Mouse (Mus musculus): ENCODE results near the gene Itih3.
A peak's percentile ranks its signal among the peaks of the same experiment; 100 is the strongest.

Gene Itih3

DNA sequence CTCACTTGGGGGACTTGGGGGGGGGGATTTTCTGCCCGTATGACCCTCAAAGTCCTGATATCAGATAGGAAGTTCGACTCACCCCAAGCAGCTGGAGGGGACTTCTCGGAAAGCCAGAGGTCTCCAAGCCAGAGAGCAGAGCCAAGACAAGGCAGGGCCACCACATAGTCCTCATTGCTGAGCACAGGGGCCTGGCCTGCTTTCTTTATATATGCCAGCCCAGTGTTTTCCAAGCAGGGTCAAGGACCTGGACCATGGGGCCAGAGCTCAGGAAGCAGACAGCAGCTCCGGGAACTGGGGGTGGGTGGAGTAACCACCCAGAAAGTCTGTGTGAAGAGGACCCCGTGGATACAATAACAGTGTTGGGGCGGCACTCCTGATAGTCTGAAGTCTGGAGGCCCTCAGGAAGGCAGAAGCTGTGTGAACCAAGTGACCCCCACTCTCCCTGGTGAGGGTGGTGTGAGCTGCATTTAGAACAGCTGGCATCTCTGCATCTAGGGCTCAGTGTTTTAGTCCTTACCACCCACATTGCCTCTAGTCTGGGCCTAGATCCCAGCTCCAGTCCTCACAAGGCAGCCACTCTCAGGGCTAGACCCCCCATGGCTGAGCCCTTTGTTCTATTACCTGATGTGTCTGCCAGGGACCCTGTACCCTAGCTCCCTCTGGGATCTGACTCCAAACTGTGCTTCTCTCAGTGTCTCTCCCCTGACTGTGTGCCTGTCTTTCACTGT is at the start of gene Itih3:
Gene Itih3, minus strand, starts transcription at position 386 of the 731 bp plus-strand sequence.
- no peak for DNase-seq (ENCODE audit: inconsistent ontology term)

DNA sequence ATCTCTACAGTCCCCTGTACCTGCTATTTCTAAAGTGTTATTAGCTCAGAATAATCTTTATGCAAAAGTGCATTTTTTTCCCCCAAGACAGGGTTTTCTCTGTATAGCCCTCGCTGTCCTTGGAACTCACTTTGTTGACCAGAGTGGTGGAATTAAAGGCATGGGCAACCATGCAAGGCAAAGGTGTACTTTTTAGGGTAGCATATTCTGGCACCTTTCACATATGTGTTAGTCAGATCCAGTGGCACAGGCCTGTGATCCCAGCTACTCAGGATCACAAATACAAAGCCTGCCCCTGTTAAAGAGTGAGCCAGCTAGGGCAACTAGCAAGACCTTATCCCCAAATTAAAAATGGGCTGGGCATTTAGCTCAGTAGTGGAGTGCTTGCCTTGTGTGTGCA is 36.8 kb upstream of the Itih3 start:
- no peak for DNase-seq (ENCODE audit: inconsistent ontology term)

DNA sequence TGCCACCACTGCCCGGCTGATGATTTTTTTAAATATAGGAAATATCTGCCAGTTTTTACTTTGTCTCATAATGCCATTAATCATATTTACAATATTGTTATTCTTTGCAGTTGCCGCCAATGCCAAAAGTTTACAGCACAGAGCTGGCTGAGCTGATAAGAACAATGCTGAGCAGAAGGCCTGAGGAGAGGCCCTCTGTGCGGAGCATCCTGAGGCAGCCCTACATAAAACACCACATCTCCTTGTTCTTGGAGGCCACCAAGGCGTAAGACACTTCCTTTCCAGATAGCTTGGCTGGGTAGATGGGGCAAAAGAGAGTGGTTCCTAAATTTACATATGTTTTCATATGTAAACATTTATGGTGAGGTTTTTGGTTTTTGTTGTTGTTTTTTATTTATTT is 35.5 kb upstream of the Itih3 start:
- no peak for DNase-seq (ENCODE audit: inconsistent ontology term)

DNA sequence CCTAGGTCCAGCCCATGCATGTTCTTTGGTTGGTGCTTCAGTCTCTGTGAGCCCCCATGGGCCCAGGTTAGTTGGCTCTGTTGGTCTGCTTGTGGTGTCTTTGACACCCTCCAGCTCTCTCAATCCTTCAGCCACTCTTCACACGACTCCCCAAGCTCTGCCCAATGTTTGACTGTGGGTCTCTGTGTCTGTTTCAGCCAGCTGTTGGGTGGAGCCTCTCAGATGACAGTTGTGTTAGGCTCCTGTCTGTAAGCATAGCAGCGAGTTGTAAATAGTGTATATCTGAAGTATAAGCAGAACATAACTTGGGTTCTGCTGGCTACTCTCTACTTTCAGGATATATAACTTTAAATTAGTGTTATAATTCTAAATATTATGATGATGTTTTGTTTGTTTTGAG is 35.0 kb upstream of the Itih3 start:
- DNase-seq (ENCODE audit: inconsistent ontology term), result no peak

DNA sequence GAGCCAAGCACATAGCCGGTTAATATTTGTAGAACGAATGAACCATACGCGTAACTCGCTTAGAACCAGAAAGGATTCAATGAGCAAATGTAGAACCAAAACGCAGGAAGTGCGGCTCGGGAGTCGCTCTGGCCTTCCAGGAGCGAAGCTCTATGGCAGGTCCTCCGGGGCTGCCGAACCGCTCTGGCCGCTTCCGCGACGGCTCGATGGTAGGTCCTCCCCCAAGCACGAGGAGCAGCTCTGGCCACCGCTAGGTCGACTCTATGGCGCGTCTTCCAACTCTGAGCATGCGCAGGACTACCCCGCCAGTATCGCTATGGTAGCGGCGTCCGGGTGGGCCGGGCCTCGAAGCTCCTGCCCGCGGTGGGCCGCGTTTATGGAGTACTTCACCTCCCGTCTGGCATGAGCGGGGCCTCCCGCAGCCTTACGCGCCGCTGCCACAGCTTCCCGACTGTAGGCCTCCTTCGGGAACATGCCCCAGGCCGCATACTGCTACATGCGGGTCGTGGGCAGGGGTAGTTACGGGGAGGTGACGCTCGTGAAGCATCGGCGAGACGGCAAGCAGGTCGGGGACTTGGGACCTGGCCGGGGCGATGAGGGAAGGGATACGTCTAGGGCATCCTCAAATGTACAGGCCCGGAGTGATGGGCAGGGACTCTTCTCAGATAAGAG is 27.7 kb upstream of the Itih3 start, which contains the start of gene Nek4:
Gene Nek4, plus strand, starts transcription at position 224 of the 672 bp plus-strand sequence.
- peak; percentile 96 for DNase-seq (ENCODE audit: inconsistent ontology term)

DNA sequence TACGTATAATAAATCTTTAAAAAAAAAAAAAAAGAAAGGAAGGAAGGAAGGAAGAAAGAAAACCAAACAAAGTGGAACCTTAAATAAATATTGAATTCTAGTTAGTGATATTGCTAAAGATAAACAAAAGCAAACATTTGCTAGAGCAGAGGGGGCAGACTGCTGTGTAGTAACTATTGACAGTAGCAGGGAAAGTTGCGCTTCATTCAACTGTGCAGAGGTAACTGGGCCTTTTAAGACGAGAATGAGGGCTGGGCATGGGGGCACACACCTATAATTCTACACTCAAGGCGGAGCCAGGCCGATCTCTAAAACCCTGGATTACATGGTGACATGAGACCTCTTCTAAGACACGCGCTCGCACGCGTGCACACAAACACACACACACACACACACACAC is 26.4 kb upstream of the Itih3 start:
- no peak for DNase-seq (ENCODE audit: inconsistent ontology term)

DNA sequence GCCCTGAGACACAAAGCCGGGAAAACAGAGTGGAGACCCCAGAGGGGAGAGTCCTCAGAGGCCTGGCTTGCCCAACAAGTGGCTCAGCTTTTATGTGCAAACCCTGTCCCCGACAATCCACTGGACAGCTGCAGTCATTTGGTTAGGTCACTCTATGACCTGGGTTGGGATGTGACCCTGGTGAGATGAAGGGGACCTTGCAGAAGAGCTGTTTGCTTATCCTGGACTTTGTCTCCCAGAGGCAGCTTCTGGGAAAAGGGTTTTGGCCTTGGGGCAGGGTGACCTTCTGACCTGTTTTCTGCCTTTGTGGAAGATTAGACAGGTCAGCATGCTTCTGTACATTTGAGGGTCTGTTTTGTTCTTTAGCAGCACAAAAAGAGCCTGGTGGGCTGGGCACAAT is 21.2 kb upstream of the Itih3 start:
- no peak for DNase-seq (ENCODE audit: inconsistent ontology term)

DNA sequence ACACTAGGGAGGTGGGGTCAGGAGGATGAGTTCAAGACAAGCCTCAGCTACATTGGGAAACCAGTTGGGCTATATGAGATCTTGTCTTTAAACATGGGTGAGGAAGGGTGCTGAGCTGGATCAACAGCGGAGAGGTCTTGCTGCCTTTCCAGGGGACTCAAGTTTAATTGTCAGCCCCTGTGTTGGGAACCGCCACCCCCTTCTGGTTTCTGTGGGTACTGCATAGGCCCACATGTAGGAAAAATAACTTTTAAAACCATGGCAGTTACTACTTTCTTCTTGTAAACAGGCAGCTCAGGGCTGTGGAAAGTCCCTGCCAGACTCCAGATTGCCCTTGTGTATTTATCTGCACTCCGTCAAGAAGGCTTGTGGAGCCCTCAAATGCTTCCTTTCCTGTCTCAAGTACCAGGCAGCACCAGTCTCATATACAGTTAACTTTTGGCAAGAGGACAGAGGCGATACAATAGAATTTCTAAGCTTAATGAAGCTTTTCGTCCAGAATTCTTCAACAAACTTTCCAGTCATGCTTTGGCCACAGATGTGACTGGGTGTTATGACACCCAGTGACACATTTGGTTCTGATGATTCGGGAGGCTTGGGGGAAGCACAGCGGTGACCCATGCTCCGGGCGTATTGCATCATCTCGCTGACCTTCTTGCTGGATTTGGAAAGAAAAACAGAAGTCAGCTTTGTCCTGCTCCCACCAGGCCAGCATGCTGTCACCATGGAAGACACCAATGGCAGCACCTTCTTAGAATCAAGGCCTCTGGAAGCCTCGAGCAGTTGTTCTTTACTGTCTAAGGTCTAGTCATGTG is 20.5 kb upstream of the Itih3 start:
- DNase-seq (ENCODE audit: inconsistent ontology term), result peak; percentile 51

DNA sequence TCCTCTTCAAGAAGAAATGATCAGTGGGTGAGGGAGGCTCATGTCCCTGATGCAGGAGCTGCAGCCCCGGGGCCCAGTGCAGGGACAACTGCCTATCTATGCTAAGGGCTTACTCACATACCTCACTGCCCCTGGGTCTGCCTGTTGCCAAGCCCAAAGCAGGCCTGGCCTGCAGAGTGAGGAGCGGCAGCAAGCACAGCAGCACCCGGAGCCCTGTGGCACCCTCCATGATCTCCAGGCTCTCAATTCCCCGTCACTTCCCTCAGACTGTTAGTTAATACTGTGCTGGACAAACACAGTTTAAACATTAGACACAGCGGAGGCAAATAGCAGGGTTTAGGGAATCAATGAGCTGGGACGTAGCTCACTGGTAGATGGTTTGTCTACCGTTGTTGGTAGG is 19.5 kb upstream of the Itih3 start, which contains the start of gene Itih1:
Gene Itih1, minus strand, starts transcription at position 252 of the 400 bp plus-strand sequence.
- DNase-seq (ENCODE audit: inconsistent ontology term), result no peak

DNA sequence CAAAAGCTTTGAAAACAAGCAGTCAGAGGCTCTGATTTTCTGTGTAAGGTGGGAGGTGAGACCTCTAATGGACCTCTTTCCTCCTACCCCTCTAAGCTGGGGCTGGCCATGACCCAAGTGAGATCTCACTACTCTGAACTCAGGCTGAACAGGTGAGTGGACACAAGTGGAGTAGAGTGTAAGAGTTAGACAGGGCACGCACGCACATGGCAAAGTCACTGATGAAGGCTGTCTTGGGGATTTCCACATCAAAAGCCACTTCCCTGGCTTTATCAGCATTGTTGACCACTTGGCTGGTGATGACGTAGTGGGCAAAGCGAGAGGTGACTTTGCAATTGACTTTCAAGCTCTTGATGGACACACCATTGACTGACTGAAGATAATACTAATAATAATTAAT is 18.7 kb upstream of the Itih3 start:
- no peak for DNase-seq (ENCODE audit: inconsistent ontology term)

DNA sequence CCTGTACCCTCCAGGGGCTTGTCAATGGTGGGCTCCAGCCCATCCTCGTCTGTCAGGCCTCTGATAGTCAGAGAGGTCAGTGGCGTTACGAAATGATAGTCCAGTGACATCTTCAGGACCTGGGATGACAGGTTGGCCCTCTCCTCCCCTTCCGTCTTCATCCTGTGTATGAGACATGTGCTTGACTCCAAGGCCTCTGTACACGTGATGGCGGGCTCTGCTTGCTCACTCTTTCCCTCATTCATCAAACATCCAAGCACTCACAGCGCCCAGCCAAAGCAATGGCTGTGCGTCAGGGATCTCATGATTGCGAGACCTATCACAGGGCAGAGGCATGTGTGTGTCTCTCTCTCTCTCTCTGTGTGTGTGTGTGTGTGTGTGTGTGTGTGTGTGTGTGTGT is 9.8 kb upstream of the Itih3 start:
- no peak for DNase-seq (ENCODE audit: inconsistent ontology term)

DNA sequence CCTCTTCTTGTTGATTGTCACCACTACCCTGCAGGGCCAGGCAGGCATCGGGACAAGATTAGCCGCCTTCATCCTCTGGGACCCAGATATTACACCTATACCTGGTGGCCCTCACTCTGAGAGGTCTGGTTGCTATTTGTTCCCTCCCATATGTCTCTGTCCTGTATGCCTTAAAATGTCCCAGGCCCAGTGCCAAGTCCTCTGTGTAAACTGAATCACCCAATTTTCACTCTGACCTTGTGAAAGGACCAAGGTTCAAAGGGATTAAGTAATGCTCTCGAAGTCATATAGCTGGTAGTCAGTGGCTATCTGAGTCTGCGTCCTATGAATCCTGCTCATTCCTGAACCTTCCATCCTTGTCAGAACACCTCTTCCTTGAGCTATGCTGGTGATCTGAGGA is 6.8 kb upstream of the Itih3 start:
- no peak for DNase-seq (ENCODE audit: inconsistent ontology term)

DNA sequence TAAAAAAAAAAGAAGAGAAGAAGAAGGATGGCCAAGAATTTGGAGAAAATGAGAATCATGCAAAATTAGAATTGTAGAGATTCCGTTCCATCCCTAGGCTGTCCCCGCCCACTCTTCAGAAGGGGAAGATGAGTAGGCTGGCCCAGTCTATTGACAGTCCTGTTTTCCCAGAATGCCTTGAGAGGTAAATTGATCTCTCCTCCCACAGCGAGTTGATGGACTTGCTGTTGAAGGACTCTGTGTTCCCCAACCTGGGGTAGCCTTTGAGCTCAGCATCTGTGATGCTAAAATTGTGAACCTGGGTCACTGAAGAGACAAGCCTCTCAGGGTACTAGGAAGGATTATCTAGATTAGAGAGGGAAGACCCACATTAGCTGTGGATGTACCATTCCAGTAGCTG is 1.9 kb upstream of the Itih3 start:
- DNase-seq (ENCODE audit: inconsistent ontology term), result no peak

DNA sequence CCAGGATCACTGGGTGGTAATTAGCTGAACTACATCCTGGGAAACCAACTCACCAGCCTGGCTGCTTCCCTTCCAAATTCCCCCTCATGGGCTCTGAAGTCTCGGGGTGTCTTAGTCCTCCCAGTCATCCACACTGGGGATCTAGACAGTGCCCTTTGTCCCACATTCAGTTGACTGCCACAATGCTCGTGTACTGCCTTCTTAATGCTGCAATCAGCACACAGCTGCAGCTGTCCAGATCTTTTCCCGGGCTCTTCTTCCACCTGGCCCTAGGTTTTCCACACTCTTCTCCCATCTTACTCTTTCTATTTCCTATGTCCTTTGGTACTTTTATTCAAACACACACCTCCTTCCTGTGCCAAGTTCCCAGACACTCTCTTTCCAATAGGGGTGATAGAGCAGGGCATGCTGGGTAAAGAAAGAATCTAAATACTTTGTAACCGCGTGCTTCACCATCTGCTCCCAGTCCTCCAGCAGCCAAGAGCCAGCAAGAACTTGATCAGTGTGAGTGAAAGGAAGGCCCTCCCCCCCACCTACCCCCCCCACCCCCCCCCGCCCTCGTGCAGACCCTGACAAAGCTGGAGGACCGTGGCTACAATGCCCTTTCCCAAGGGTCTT is 1.4 kb downstream of the Itih3 start:
- DNase-seq (ENCODE audit: inconsistent ontology term), result no peak

DNA sequence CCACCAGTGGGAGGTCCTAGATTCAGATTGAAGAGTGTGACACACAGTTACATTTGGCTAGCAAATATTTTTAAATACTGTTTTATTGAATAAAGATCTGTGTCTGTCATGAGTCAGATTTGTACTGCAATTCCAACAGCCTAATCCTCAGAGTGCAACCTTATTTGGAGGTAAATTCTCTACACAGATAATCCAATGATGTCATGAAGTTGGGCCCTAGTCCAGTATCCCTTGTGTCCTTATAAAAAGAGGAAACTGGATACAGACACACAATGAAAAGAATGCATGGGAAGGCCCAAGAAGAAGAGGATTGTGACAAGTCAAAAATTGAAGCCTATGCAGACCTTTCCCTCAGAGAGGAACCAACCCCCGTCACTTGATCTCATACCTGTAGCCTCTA is 7.0 kb downstream of the Itih3 start:
- DNase-seq (ENCODE audit: inconsistent ontology term), result peak; percentile 41

DNA sequence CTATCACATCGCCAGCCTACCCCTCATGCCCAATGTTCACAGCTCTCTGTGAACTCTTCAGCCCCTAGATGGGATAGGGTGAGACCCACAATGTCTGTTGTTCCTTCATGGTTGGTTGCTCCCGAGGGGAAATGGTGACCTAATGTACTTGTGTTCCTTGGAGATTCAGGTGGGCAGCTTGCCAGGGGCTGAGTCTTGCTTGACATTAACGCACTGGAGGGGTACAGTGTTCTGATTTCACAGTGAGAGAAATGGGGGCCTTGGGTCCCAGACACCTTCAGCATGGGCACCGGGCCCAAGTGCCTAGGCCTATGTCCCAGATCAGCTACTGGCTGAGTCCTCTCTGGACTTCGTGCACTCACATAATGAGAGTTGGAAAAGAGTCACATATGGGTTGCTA is 10.2 kb downstream of the Itih3 start:
- DNase-seq (ENCODE audit: inconsistent ontology term), result no peak

DNA sequence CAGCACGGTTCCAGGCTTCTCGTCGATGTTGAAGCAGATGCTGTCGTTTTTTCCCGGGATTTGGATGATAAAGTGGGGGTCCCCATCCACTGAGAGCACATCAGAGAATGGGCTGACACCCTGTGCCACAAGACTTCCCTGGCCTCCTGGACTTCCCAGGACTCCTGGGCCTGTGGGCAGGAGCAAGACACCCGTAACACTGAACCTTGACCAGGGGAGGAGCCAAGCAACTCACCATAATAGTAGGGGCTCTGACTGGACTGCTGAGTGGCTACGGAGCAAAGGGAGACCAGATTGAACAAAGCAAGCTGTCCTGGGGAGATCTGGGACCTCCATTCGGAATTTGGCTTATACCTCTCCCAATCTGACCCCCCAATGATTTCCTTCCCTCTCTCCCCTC is 10.9 kb downstream of the Itih3 start:
- DNase-seq (ENCODE audit: inconsistent ontology term), result no peak

DNA sequence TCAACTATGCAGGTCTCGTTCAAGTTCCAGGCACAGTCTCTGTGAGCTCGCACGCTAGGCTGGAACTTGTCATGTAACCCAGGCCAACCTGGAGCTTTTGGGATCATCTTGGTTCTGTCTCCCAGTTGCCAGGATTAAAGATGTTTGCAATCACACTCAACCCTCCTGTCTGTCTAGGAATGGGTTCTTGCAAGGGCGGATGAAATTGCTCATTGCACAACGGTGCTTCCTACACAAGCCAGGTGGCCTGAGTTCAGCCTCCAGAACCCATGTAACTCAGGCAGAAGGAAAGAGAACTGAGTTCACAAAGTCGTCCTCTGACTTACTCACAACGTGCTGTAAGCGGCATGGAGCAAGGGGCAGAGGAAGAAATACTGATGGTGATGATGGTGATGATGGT is 12.4 kb downstream of the Itih3 start:
- no peak for DNase-seq (ENCODE audit: inconsistent ontology term)

DNA sequence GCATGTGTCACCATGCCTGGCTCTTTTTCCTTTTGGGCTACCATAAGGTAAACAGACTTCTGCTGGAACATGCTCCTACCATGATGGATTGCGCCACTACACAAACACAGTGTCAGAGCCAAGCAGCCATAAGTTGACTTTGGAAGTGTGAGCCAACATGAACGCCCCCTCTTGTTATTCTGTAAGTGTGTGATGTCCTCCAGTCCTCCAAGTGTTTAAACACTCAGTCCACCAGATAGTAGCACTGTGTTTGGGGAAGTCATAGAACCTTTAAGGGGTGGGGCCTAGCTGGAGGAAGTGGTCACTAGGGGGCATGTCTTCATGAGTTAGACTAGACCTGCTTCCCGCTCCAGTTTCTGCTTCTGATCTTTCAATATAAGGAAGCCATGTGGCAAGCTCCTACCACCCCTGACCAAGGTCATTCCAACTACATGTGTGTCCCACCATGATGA is 15.7 kb downstream of the Itih3 start:
- no peak for DNase-seq (ENCODE audit: inconsistent ontology term)

DNA sequence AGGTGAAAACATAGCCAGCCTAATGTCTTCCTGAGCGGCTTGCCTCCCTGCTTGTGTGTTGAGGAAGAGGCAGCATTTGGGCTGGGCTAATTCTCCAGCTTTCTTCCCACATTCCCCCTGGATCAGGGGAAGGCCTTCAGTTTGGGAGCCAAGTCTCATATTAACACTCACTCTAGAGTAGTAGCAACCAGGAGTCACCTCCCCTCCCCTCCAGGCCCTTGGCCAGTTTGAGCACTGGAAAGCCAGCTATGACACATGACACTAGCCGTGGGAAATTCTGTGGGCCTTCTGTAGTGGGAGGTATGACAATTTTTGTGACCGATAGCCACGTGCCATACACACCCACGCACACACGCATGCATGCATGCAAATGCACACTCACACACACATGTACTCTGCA is 17.6 kb downstream of the Itih3 start:
- no peak for DNase-seq (ENCODE audit: inconsistent ontology term)

DNA sequence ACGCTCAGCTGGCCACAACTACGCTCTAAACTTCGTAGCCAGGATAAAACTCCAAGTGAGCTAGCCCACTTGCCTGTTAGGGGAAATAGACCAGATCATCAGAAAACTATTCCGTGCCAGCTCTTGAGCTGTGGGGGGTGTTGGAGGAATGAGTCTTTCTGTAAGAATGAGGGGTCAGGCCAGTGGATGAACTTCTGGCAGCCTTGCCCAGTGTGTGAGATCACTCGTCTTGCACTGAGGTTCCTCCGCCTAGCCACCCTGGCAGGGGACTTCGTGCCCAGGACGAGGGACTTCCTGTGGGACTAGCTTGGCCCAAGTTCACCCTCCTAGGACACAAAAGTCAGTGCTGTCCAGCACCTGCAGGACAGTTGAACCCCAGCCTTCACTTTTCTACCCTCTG is 19.3 kb downstream of the Itih3 start:
- DNase-seq (ENCODE audit: inconsistent ontology term), result peak; percentile 83

DNA sequence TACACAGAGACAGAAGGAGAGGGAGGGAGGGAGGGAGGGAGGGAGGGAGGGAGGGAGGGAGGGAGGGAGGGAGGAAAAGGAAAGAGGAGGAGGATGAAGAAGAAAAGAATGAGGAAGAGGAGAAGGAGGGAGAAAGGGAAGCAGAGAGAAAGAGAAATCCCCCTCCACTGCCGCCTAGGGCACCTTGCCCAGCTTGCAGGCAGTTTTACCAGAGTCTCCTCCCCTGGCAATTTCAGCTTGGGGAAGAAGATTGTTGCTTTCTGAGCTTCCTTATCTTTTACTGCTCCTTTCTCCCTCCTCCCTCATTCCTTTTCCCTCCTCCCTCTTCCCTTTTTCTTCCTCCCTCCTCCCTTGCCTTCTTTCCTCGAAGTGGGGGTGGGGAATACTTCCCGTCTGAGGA is 20.5 kb downstream of the Itih3 start:
- no peak for DNase-seq (ENCODE audit: inconsistent ontology term)

All from Muller cell, postnatal 12 days (primary cell).